20 mouse cellular contexts compared by ENCODE assay signal in genomic region chr14:30862368-30862767, GRCm38 (mm10). TPM values are rescaled to one million over a fixed set of nuclear protein-coding genes. Genes with fewer than 3 reads are reported as not detected.
DNase-seq lines count a peak whose midpoint lies in the region; ATAC-seq lines count a peak whose summit lies in the region.
"Had no signal": no experiment of that assay in that cellular context is flagged by ENCODE, and none has a peak within 500 bp of the region (broad histone marks: within the 10 kb centered on the region; RNA-seq: fewer than 3 reads in every experiment).

No protein-coding gene starts in this region.

- 67% methylated on average over 9 of the region's 9 CpGs for WGBS in intestine, embryonic 16.5 days
- 67% methylated on average over 9 of the region's 9 CpGs for WGBS in liver, embryonic 15.5 days (ENCODE audit: insufficient replicate concordance)
- 91% methylated on average over 9 of the region's 9 CpGs for WGBS in hindbrain, embryonic 10.5 days

- H3K4me2 ChIP-seq in intestine, embryonic 16.5 days (ENCODE audit: low read depth, low read length), result 0 out of 2 replicates have a peak overlapping the region, but pooled peaks have one; percentile 40
- no peak overlapping the region for H3K4me2 ChIP-seq in liver, embryonic 15.5 days
- H3K4me2 ChIP-seq: embryonic facial prominence, embryonic 12.5 days; forebrain, embryonic 15.5 days; heart, embryonic 12.5 days; hindbrain, embryonic 12.5 days had no signal

- no peak for ATAC-seq in intestine, embryonic 16.5 days
- no peak for ATAC-seq in liver, embryonic 15.5 days (ENCODE audit: insufficient read depth)
- ATAC-seq in activated CD4-positive, CD25-positive, alpha-beta regulatory T cell, adult 4 months, result no peak
- ATAC-seq: forebrain, embryonic 15.5 days; hindbrain, embryonic 16.5 days; Patski had no signal

- H3K9me3 ChIP-seq in intestine, embryonic 16.5 days (ENCODE audit: control insufficient read depth, low read length), result no peaks in the 10 kb centered on the region
- H3K9me3 ChIP-seq in liver, embryonic 15.5 days (replicated peaks), result no peaks in the 10 kb centered on the region
- H3K9me3 ChIP-seq in hindbrain, embryonic 10.5 days, result no peaks in the 10 kb centered on the region
- H3K9me3 ChIP-seq: embryonic facial prominence, embryonic 12.5 days; forebrain, embryonic 15.5 days; heart, embryonic 12.5 days; hindbrain, embryonic 12.5 days had no signal

- no peak overlapping the region for H3K27ac ChIP-seq in intestine, embryonic 16.5 days (ENCODE audit: low read length)
- 0 out of 2 replicates have a peak overlapping the region, but pooled peaks have one; percentile 30 for H3K27ac ChIP-seq in liver, embryonic 15.5 days (replicated peaks)
- H3K27ac ChIP-seq in hindbrain, embryonic 10.5 days, result no peak overlapping the region
- H3K27ac ChIP-seq: embryonic facial prominence, embryonic 12.5 days; forebrain, embryonic 15.5 days; hindbrain, embryonic 12.5 days had no signal

- 0 out of 2 replicates have a peak, but pooled peaks cover 6% of the 10 kb centered on the region for H3K36me3 ChIP-seq in intestine, embryonic 16.5 days (ENCODE audit: control insufficient read depth, insufficient read depth, low read length)
- 0 out of 2 replicates have a peak, but pooled peaks cover 6% of the 10 kb centered on the region for H3K36me3 ChIP-seq in liver, embryonic 15.5 days (replicated peaks)
- H3K36me3 ChIP-seq in hindbrain, embryonic 10.5 days, result peaks cover 25% of the 10 kb centered on the region
- H3K36me3 ChIP-seq: forebrain, embryonic 15.5 days; hindbrain, embryonic 12.5 days had no signal

- H3K4me1 ChIP-seq in intestine, embryonic 16.5 days (ENCODE audit: control insufficient read depth, insufficient read depth, low read length), result peaks cover 11% of the 10 kb centered on the region
- peaks cover 8% of the 10 kb centered on the region; the same call in 1 of the 2 replicates for H3K4me1 ChIP-seq in liver, embryonic 15.5 days (replicated peaks)
- no peaks in the 10 kb centered on the region for H3K4me1 ChIP-seq in hindbrain, embryonic 10.5 days (replicated peaks)
- H3K4me1 ChIP-seq: embryonic facial prominence, embryonic 12.5 days; forebrain, embryonic 15.5 days; heart, embryonic 12.5 days had no signal

- H3K27me3 ChIP-seq in intestine, embryonic 16.5 days (replicated peaks; ENCODE audit: control insufficient read depth, insufficient read depth, low read length), result no peaks in the 10 kb centered on the region
- H3K27me3 ChIP-seq in liver, embryonic 15.5 days, result no peaks in the 10 kb centered on the region
- no peaks in the 10 kb centered on the region for H3K27me3 ChIP-seq in hindbrain, embryonic 10.5 days (ENCODE audit: insufficient read depth, poor library complexity, severe bottlenecking)
- H3K27me3 ChIP-seq: CH12.LX; embryonic facial prominence, embryonic 12.5 days; forebrain, embryonic 15.5 days; heart, embryonic 12.5 days; hindbrain, embryonic 12.5 days; Patski had no signal

- intact Hi-C loops in heart, postnatal 25 days (cut with DNase I), result no loop called here

- peak; percentile 72 for DNase-seq in heart, adult 11 months
- DNase-seq in heart, postnatal 25 days (ENCODE audit: low spot score), result no peak
- DNase-seq in brain, adult 2 months (ENCODE audit: low read depth, low spot score), result peak; percentile 50
- DNase-seq in ovary, adult 18-20 months (ENCODE audit: low spot score), result no peak
- DNase-seq in hindbrain, embryonic 10.5 days (ENCODE audit: low spot score), result no peak
- DNase-seq: adrenal gland, adult 2 months; adrenal gland, postnatal 25 days; gastrocnemius, postnatal 14 days; heart, postnatal 36 days had no signal

- 0 out of 2 replicates have a peak overlapping the region, but pooled peaks have one; percentile 44 for H3K9ac ChIP-seq in intestine, embryonic 16.5 days (ENCODE audit: low read depth, low read length)
- no peak overlapping the region for H3K9ac ChIP-seq in liver, embryonic 15.5 days
- H3K9ac ChIP-seq: embryonic facial prominence, embryonic 12.5 days; forebrain, embryonic 15.5 days; heart, embryonic 12.5 days had no signal

- H3K4me3 ChIP-seq in intestine, embryonic 16.5 days (ENCODE audit: low read length), result no peak overlapping the region
- no peak overlapping the region for H3K4me3 ChIP-seq in liver, embryonic 15.5 days (replicated peaks)
- no peak overlapping the region for H3K4me3 ChIP-seq in hindbrain, embryonic 10.5 days
- H3K4me3 ChIP-seq: embryonic facial prominence, embryonic 12.5 days; forebrain, embryonic 15.5 days; heart, embryonic 12.5 days; hindbrain, embryonic 12.5 days had no signal

RNA-seq across cellular contexts. Expression of gene Mustn1, which starts 16.6 kb away (rescaled TPM):
- 10 to 100 TPM; 11.1 to 16.9 TPM for total RNA-seq in heart, postnatal 25 days (2021)
- polyA plus RNA-seq in intestine, embryonic 16.5 days (2015; fragmentation: Nextera tagmentation; extraction: Ambion mirVana), result 8.8 and 10.6 TPM in 2 replicates
- 1.1 and 1.6 TPM in 2 replicates for polyA plus RNA-seq in liver, embryonic 15.5 days (2015; fragmentation: Nextera tagmentation; extraction: Ambion mirVana)
- polyA plus RNA-seq in activated CD4-positive, CD25-positive, alpha-beta regulatory T cell, adult 4 months (2017; shearing (Covaris generic)), result 1 to 10 TPM in 1 of 2 experiments, under 1 TPM in 1; 0.68 to 1.8 TPM
- 0.29 and 0.39 TPM in 2 replicates for polyA plus RNA-seq in hindbrain, embryonic 10.5 days (2016; fragmentation: Nextera tagmentation; extraction: Ambion mirVana)

RNA-seq across cellular contexts. Expression of gene Itih4, which starts 23.9 kb away (rescaled TPM):
- total RNA-seq in heart, postnatal 25 days (2021), result 1 to 10 TPM; 4.8 to 6.9 TPM
- 1.0 and 3.1 TPM in 2 replicates for polyA plus RNA-seq in intestine, embryonic 16.5 days (2015; fragmentation: Nextera tagmentation; extraction: Ambion mirVana)
- polyA plus RNA-seq in liver, embryonic 15.5 days (2015; fragmentation: Nextera tagmentation; extraction: Ambion mirVana), result 205 and 267 TPM in 2 replicates
- not detected for polyA plus RNA-seq in activated CD4-positive, CD25-positive, alpha-beta regulatory T cell, adult 4 months (2017; shearing (Covaris generic))
- polyA plus RNA-seq in hindbrain, embryonic 10.5 days (2016; fragmentation: Nextera tagmentation; extraction: Ambion mirVana), result not detected in 2 replicates
- total RNA-seq: CH12.LX; gastrocnemius, postnatal 14 days had no signal
- polyA plus RNA-seq: embryonic facial prominence, embryonic 12.5 days; forebrain, embryonic 11.5 days; forebrain, embryonic 15.5 days; hindbrain, embryonic 16.5 days had no signal

RNA-seq across cellular contexts. Expression of gene Tmem110, which starts 37.0 kb away (rescaled TPM):
- total RNA-seq in heart, postnatal 25 days (2021), result 1 to 10 TPM; 8.1 to 8.7 TPM
- polyA plus RNA-seq in intestine, embryonic 16.5 days (2015; fragmentation: Nextera tagmentation; extraction: Ambion mirVana), result 18.6 and 20.6 TPM in 2 replicates
- polyA plus RNA-seq in liver, embryonic 15.5 days (2015; fragmentation: Nextera tagmentation; extraction: Ambion mirVana), result 8.8 and 8.9 TPM in 2 replicates
- 1 to 10 TPM; 4.9 to 5.7 TPM for polyA plus RNA-seq in activated CD4-positive, CD25-positive, alpha-beta regulatory T cell, adult 4 months (2017; shearing (Covaris generic))
- 22.4 and 26.3 TPM in 2 replicates for polyA plus RNA-seq in hindbrain, embryonic 10.5 days (2016; fragmentation: Nextera tagmentation; extraction: Ambion mirVana)

Comparison
In these comparisons a context has a peak if more than half of its experiments do, and no peak if none do; other contexts are left out.
1. DNase-seq: peak in heart, adult 11 months (single experiment) and brain, adult 2 months (single experiment); none in heart, postnatal 25 days (single experiment), ovary, adult 18-20 months (single experiment) and hindbrain, embryonic 10.5 days (single experiment).
2. RNA of gene Itih4, which starts 23.9 kb away (polyA plus RNA-seq): 205 to 267 TPM in liver, embryonic 15.5 days; 1.0 to 3.1 TPM in intestine, embryonic 16.5 days, not detected in activated CD4-positive, CD25-positive, alpha-beta regulatory T cell, adult 4 months and not detected in hindbrain, embryonic 10.5 days; every median in the first group is over 10 times any median in the second.